Mouse (Mus musculus) retina, postnatal 7 days (tissue): Measurements from ENCODE around the gene Upk1b.
A peak's percentile ranks its signal among the peaks of the same experiment; 100 is the strongest.
"Not testable (repeated sequence)": the region's sequence is repeated elsewhere in the genome, so short reads cannot be mapped to it uniquely, and the experiment has no call there.

Source experiments
- DNase-seq: peaks from one replicate; pipeline ENCODE4 v3.0.0-alpha.2; 2012; ENCODE audit warnings: low read depth, low spot score

The Upk1b gene

DNA sequence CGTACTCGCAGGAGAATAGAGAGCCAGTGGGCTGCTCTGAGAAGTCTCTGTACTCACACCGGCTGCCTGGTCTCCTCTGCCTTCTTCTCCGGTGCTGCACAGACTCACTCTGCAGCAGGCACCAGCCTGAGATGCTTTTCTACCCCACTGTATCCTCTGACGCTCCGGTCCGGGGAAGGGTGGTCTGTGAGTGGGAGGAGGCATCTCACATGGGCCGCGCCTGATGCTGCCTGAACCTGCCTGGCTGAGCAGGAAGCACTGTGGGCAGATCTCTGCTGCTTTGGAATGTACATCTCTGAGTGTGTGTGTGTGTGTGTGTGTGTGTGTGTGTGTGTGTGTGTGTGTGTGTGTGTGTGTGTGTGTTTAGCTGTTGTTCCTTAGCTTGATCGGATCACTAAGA lies at the start of gene Upk1b:
Gene Upk1b (minus strand): TSS at position 238 of the 400 bp plus-strand sequence.
- DNase-seq = no peak

DNA sequence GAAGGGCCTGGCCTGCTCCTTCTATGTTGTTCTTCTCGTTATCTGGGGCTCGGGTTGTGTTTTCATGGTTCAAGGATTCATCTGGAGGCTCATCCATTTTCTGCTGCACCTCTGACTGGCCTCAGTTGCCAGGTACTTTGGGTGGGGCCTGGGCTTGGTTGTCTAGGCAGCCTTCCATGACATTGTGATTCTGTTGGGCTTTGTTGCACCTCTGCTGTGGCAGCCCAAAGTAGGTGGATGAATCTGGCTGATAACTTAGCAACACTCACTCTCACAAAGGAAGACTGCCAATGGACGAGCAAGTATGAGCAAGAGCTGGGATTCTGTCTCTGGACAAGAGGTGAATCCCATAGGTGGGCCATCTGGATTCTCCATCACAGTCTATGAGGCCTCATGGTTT lies 28.5 kb upstream of the Upk1b start, which contains the start of gene 4930435E12Rik:
Gene 4930435E12Rik (minus strand): TSS at position 101 of the 400 bp plus-strand sequence.
- DNase-seq = no peak

DNA sequence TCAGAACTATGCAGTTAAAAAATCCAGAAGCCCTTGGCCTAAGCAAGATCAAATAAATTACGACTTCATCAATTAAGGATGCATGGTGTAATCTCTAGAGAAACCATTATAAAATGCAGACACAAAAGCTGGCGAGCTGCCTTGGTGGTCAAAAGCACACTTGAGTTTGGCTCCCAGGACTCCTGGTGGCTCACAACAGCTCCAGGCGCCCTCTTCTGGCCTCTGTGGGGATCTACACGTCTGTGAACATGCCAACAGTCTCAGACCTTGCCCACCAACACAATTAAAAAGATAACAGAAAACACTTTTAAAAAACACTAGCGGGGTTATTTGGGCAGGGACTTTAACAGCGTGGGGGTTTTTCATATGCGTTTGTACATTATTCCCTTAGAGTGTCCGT lies 12.4 kb upstream of the Upk1b start:
- DNase-seq = peak; percentile 49

DNA sequence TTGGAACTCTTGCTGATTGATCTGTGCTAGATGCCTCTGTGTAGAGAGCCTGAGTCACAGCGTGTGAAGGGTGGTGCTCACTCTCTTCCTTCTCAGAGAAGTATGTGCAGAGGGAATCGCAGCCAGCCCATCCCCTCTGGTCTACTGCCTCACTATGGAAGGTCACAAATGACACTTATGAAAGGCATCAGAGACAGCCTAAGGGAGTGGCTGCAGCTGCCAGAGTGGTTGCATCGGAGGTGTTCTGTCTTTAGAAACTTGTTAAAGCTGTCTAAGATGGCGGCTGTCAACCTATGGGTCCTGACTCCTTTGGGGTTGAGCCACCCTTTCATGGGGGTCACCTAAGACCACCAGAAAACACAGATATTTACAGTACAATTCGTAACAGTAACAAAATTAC lies 10.1 kb upstream of the Upk1b start:
- no peak for DNase-seq

DNA sequence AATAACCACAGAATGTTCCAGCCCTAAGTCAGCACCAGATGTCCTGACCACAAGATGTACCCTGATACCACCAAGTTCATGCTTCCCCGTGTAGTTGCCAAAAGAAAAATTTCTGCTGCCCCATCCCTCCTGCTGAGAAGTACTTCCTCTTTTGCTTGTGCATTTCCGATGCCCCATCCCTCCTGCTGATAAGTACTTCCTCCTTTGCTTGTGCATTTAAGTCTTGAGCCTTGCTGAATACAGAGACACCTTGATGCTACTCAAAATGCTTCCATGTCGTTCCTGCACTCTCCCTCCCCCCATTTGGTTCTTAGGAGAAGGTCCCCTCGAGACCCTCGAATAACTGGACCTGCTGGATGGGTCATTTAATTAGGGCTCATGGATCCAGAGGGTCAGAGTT lies 7.7 kb upstream of the Upk1b start:
- DNase-seq = not testable (repeated sequence)

DNA sequence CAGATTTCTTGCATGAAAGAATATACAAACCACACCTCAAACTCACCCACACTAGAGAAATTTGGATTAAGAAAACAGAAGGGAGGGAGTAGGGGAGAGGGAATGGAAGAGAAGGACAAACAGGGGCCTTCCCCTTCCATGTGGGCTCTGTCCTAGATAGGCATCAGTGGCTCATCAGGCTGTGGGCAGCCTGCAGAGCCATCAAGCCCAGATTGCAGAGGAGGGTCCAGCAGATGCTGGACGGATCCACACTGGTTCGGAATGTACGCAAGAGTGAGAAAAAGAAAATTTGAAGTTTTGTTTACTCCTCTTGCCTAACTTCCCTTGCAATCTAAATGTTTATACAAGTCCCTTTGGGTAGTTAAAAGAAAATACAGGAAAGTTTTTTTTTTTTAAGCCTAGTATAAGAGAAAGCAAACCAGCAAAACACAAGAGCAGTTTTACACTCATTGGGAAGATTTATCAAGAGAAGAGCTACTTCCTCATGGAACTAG lies 1.1 kb downstream of the Upk1b start:
- DNase-seq = no peak

DNA sequence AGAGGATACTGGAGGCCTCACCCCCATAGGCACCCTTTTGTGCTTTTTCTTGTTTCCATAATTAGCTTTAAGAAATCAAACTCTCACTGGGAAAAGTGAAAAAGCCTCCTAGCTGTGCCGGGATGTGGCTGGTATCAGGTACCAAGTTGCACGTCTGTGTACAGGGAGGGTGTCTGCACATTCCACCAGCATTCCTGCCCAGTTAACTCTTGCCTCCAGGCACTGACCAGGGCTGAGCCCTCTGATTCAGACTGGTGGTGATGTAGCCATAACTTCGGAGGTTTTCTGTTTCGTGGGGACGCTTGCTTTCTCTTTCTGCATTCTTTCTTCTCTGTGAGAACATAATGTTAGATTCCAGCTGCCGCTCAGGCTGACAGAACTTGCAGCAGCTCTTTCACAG lies 7.0 kb downstream of the Upk1b start:
- no peak for DNase-seq

DNA sequence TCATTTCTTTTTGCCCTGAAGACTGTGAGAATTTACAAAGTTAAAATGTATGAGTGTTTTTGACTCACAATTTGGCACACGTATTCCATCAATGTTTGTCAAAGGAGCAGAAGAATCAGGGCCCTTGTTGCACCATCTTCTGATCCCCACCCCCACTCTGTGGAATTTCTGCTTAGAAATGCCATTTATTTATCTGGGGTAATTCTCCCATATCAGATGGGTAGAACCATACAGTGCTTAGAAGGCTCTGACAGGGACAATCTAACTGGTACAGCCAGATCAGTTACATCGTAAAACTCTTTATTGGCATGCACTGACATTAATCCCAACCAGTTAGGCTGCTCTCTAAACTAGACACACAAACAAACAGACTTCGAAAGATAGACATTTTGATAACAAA lies 10.2 kb downstream of the Upk1b start:
- DNase-seq = no peak

DNA sequence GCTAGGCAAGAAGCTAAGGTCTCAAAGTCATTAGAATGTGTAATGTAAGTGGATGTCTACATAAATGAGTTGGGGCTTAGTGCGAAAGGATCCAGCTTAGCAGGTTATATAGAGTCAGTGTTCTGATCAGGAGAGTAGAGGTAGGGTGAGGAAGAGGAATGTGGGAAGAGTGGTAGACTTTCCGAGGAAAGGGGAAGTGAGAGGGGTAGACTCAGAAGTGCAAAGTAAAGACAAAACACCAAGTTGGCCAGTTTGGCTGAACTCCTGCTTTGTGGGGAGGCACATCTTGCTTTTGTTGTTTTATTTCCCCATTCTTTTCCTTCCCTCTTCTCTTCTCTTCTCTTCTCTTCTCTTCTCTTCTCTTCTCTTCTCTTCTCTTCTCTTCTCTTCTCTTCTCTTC lies 11.1 kb downstream of the Upk1b start:
- no peak for DNase-seq

DNA sequence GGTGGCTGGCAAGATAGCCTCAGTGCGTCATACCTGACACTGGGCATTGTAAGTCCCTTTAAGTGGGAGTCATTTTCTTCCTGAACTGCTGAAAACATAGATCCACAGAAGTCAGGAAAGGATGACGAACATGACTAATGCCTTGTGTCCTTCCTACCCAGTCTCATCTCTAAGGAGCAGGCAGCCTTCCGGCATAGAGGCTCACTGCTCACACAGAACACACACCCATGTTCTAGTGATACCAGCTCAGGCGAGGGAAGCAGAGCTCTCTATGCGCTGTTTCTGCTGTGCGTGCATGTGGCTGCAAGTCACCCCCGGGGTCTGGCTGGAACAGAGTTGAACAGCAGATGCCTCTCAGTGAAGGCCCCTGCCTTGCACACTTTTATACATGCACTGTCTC lies 14.8 kb downstream of the Upk1b start:
- no peak for DNase-seq

DNA sequence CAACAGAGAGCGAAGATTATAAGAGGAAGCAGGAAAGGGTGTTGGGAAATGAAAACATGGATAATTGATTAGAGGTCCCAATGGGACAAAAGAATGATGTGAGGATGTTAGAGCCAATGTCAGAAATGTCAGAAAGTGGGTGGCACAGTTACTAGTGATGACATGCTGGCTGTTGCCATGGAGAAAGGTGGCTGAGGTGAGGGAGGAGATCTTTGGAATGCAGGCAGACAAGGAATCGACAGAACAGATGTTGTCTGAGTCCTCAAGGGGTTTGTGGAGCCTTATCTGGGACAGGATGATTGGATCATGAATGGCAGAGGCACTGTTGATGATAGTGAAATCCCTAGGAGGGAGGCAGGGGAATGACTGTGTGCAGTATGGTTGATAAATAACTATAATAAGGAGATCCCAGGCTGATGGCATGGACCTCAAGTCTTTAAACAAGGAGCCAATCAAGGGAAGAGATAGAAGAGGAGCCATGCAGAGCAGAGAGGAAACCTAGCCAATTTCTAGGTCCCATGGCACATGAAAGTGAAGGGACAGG lies 17.5 kb downstream of the Upk1b start:
- no peak for DNase-seq

DNA sequence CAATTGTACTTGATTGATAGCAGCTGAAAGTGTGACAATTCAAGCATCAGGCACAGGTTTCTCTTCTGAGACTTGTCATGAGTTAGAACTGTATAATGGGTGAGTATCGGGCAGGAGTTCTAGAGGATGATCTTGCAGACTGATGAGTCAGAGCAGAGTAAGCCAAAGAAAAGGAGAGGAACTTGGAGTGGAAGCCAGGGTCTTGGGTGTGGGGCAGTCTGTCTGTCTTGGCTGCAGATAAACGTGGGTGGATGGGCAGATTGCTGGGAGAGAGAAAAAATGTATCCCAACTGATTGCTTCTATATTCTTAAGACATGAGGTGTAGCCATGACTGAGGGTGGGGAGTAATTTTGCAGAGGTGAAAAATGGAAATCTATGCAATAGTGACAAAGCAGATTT lies 18.2 kb downstream of the Upk1b start:
- DNase-seq = no peak

DNA sequence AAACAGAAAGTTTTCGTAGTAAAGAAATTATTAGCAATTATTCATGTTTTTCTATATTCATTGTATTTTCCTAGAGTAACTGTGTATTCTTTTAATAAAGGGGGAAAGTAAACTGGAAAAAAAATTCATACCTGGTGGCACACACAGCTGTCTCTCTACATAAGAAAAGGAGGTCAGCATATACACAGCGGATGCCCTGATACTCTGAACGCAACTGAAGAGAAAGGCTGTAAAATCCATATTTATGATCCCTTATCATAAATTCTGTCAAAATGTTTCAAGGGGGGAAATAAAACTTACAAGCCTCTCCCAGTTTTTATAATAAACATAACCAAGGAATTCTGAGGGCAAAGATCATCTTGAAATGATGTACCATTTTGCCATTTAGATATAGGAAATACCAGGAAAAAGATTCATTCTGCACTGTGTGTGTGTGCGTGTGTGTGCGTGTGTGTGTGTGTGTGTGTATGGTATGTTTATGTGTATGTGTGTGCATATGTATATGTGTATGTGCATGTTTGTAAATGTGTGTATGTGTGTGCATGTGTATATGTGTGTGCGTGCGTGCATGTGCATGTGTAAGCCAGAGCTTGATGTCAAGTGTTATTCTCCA lies 19.1 kb downstream of the Upk1b start:
- no peak for DNase-seq

DNA sequence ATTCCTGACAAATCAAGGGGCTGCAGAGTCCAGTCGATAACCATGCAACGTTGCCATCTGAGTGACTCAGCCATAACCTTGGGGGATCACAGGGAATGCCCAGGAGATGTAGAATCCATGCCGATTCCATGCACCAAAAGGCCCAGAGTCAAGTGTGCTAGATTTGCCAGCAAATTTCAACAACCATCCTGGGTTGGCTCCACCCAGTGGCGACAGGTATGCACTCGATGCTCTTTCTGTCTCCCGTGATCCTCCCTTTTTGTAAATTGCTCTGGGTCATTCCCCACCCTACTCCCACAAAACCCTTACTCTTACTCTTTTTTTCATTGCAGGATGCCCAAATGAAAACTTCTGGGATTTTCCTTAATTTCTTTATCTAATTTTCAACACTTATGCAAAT lies 23.8 kb downstream of the Upk1b start:
- no peak for DNase-seq

DNA sequence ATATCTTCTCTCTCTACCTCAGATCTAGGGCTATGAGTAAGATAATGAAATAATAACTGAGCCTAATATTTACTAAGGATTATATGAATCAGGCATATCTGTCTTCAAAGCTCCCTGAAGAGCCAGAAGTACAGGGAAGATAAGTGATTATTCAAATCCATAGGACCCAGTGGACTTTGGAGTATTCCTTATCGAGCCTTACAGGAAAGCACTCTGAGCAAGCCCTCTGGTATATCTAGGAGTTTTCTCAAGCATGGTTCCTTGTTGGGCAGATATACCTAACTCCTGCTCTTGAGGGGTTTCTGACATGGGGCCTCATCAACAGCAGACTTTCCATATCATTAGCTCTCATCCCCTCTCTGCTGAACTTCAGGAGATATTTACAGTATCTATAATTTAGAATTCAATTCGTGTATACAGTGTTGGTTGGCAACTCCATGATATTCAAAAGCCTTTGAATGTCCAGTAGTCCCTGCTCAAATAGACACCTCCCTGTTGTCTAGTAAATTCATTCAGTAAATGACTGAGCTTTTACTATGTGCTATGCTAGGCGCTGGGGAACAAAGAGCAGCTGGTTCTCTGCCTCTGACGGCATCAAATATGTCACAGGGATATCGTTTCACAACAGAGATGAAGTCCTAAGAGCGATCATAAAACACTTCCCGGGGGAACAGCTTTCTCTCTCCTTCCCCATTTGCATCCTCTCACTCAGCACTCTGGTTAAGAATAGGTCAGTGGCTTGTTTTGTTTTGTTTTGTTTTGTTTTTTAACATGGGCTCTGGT lies 25.0 kb downstream of the Upk1b start:
- no peak for DNase-seq

DNA sequence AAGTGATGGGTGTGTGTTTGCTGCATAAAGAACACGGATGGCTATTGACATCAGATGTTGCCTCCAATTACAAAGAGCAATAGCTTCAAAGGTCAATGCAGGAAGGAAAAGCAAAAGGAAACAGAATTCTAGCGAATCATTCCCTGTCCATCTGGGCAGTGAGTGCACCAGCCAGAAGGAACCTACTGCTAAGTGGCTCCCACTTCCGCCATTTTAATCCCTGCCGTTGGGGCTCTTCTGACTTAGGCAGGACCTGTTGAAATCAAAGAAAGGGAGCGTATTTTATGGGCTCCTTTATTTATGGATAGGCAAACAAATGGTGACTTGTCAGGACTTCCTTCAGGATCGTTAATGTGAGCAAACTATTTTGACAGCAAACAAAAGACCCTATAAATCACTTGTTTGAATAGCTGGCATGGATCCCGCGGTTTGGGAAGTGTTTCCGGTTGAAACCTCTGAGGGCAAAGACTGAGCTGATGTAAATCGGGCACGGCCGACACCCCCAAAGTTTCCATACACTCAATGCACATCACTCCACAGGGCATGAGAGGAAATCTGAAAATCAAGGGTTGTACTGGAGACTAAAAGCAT lies 27.1 kb downstream of the Upk1b start:
- no peak for DNase-seq

DNA sequence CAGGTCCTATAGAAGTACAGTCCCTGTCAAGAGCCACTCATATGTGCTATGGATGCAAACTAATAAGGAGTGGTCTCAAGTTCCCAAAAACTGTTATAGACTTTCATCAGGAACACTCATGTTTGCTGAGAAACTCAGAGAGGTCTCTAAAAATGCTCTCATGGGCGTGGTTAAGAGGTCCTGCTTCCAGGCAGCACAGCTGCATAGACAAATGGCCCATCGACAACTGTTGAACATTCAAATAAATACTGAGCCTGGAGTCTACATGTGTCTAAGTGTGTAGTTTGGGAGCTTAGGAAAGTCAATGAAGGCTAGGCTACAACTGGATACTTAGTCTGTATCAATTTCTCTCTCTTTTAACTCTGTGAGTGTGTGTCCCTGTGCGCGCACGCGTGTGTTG lies 29.0 kb downstream of the Upk1b start:
- DNase-seq = no peak

DNA sequence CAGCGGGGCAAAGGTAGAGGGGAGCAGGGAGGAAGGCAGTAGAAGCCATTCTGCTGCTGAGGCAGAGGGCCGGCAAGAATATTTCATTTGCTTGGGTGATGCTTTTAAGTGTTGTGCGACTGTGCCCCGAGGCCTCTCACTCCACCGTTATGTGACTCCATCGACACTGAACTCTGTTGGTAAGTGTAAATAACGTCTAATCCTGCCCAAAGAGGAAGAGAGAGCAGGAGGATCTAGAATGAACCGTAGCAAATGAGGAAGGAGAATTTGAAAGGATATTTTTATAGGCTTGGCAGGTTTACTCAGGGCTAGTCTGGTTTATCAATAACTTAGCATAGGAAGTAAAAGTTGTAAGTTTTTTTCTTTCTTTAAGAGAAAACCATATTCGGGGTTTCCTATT lies 30.6 kb downstream of the Upk1b start:
- DNase-seq = no peak

DNA sequence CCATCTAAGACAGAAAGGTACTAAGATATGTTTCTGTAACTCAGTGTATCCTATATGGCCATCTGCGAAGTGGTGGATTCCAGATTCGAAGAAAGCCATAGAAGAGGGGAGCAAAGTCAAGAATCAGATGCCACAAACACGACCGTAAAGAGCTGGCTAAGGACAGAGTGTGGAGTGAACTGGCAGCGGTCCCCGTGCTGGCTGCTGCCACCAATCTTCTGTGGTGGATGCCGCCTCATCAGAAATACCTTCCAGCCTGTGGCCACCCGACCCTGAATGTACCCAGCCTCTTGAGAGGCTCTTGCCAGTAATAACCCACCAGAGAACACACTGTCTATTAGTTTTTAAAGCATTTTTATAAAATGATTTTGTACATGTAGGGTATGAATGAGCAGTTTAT lies 31.7 kb downstream of the Upk1b start:
- DNase-seq = no peak

DNA sequence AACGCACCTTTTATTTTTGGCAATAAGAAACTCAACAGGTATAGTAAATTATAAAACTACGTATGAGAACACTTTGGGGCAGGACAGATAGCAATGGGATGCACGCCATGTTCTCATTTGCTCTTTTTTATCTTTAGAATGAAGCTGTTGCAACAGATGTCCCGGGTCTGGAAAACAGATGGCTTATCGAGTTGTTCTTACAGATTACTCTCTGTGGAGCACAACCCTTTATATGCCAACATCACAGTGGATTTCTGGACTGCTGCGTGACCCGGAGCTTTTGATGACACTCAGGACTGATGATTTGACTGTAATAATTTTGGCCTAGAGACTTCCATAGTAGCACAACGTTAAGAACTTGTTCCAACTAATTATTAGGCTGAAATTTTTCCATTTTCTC lies 32.4 kb downstream of the Upk1b start:
- DNase-seq = no peak

DNA sequence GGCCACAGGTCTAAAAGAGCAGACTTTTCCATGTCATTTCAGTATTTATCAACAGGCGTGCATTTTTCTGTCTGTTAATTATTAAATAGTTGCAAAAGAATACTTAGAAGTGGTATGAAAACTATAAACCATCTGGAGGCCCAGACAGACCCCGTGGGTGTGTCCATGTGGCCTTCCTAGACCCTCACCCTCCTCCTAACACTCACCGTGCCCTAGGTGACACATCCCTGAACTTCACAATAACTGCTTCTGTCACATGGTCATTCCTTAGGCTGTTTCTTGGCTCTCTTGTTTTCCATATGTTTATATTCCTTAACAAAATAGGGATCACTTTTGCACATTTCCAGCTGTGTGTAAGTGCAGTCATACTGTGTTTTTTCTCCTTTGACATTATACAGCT lies 33.5 kb downstream of the Upk1b start:
- DNase-seq = no peak

DNA sequence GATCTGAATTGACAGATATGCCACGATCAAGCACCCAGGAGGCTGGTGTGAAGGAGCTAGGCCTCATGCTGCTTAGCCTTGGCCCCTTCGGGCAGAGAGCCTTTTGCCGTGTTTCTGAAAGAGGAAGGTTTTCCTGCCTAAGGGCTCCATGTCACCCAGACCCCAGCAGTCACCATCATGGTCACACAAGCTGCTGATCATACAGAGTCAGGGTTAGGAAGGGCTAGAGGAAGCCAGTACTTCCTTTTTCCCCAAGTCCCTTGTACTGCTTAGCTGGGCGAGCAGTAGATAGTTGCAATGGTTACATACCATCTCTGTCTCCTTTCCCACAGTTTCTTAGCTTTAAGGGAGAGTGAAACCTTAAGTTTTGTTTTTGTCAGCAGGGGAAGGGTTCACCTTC lies 36.6 kb downstream of the Upk1b start:
- DNase-seq = no peak

DNA sequence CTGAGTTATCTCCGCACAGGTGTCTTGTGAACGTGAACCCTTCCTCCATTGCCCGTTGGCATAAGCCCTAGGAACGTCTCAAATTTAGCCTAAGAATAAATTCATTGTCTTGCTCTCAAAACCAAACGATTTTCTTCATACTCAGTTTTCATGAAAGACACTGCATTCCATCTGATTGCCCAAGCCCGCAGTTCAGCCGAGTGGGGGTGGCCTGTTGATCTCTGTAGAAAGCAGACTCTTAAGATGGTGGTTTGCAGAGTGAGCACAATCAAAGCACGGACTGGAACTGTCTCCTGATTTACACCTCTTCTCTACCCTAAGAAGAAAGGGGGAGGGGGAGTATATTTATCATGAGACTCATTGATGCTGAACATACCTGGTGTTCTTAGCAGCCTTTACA lies 37.7 kb downstream of the Upk1b start:
- no peak for DNase-seq
